Mouse (Mus musculus) left cerebral cortex, adult 18-20 months (tissue): ENCODE results near the gene Cfap70. TPM values are rescaled to one million over a fixed set of nuclear protein-coding genes. Genes with fewer than 3 reads are reported as not detected.

ENCODE experiments used
- DNase-seq, 2 experiments: peaks; one replicate each; pipeline ENCODE4 v3.0.0; 2021 to 2022; ENCODE audit warnings: low spot score in 2 of 2, mixed read lengths in 1 of 2
- long read RNA-seq, 2 experiments: library from polyadenylated mRNA; stranded (forward); transcript quantifications; one replicate each; pipeline ENCODE4 v2.0.0; 2021
- total RNA-seq, 2 experiments: library from RNA; stranded (reverse); gene quantifications; 2 replicates each; pipeline ENCODE4 v1.2.3; 2021

The Cfap70 gene
- total RNA-seq: 1 to 10 TPM; 1.7 to 2.4 TPM
- long read RNA-seq, experiment 1, partial matches to known transcripts: 0 of 1 reads
- long read RNA-seq, experiment 1, other reads (novel, unspliced or antisense): 1 of 1 reads
- long read RNA-seq, experiment 2: 0 reads

- peak; percentile 53 to 54 for DNase-seq
Measured at GRCm38 (mm10) chr14:20451765-20452331, at the start of gene Cfap70. TSS of gene Cfap70 (minus strand) at chr14:20452226.

DNA sequence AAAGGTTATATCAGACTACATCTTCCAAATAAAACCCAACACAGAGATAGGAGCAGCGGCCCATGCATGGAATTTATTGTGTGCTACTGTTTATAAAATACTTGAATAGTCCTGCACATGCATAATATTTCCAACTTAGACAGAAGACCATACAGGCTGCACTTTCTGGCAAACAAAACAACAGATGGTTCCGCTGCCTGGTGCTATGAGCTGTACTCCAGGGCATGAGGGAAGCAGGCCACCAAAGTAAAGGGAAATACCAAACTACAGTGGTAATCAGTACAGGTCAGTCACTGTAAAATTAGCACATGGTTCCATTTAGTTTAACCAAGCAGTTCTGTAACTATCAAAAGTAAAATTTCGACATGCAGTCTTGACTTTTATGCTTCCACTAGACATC is 48.0 kb upstream of the Cfap70 start:
- no peak for DNase-seq

DNA sequence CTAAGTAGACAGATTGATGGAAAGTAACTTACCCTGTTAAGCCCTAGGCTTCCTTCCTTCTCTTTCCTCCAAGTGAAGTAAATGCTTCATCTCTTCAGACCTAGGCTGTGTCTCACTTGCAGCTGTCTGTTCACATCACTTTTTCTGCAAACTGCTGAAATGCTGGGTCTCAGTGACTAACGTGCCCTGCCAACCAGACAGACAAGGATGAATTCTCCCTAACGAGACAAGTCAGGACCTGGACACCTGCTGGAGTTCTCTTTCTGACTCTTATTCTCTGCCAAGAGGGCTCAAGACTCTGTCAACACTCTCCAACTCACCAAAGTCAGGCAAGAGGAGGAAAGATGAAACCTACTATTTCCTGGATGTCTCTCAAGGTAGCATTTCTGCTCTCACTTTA is 44.6 kb upstream of the Cfap70 start, which contains the start of gene Mss51:
Gene Mss51, minus strand, starts transcription at position 299 of the 400 bp plus-strand sequence.
- DNase-seq: no peak

DNA sequence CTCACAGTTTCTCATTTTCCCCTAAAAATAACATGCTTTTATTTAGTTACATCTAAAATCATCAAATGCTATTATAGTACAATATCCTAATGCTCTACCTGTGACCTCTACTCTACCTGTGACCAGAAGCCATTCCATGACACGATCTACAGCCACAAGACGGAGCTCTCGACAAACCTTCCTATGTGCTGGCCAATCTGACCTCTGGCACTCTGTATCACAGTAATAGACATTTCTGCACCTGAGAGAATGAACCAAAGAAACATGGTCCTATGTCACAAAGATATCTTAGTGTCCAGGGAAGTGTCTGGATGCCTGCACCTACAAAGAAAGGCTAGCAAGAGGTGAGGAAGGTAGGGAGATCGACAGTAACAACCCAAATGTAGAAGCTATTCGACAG is 34.0 kb upstream of the Cfap70 start:
- DNase-seq: no peak

GRCm38 (mm10) chr14:20482051-20482751 is 30.2 kb upstream of the Cfap70 start:
- DNase-seq: no peak

GRCm38 (mm10) chr14:20481211-20481610 is 29.2 kb upstream of the Cfap70 start:
- DNase-seq: no peak

- DNase-seq: no peak
Measured at GRCm38 (mm10) chr14:20480195-20480579, 28.2 kb upstream of the Cfap70 start.

DNA sequence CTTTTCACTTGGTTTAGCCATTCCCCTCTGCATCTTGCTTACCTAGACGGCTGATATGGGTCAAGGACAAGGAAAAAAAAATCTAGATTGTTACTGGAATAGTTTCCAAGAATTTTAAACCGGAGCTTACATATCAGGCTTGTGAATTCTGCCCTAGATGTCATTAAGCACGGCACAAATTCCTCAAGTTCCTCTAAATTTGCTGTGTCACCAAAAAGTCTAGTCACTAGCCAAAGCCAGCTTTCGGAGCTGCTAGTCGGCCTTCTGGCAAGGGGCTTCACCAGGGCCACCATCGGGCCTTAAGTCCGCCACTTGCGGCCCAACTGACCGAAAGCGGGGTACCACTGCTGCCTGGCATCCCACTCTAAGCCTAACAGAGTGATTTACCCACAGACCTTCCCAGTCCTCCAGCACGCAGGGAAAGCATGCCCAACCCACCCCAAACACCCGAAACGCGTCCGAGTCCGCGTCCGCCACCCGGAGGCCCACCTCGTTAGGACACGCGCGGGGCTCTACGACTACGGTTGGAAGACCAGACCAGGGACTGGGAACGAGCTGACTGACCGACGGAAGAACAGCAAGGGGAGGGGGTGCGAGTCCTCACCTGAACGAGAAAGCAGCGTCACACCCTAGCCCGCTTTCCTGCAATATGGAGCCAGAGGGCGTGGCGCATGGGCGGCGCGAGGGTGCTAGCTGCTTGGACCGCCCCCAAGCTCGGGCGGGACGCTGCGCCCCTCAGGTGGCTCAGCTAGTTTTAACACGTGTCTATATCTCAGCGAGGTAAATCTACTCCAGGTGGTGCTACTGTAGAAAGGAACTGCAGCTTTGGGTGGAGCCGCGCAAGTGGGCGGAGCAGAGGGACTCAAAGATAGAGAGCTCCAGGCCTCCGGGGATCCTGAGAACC is 27.5 kb upstream of the Cfap70 start, which contains the start of gene Anxa7:
Gene Anxa7, minus strand, starts transcription at position 843 of the 904 bp plus-strand sequence.
- DNase-seq: peak; percentile 69 to 80

GRCm38 (mm10) chr14:20478801-20479200 is 26.8 kb upstream of the Cfap70 start:
- DNase-seq: no peak

- DNase-seq: no peak
Measured at GRCm38 (mm10) chr14:20478385-20478784, 26.4 kb upstream of the Cfap70 start.

GRCm38 (mm10) chr14:20477261-20478025 is 25.4 kb upstream of the Cfap70 start:
- DNase-seq: no peak

GRCm38 (mm10) chr14:20460216-20460615 is 8.2 kb upstream of the Cfap70 start:
- no peak for DNase-seq

DNA sequence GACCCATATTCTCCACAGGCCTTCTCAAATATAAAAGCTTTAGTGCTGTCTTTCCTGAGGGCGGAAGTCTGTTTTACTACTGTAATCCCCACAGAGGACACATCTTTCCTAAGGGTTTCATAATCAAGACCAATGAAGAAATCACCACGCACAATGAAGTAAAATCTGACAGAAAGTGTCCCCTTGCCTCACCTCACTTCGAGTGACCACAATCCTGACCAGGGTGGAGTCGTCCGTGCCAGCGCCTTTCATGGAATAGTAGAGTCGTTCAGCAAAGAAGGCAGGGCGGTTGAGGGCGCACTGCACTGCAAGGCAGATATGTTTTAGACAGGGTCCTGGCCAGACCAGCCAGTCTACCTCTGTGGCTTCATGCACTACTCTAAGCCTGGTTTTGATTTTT is 6.4 kb upstream of the Cfap70 start:
- DNase-seq: no peak

DNA sequence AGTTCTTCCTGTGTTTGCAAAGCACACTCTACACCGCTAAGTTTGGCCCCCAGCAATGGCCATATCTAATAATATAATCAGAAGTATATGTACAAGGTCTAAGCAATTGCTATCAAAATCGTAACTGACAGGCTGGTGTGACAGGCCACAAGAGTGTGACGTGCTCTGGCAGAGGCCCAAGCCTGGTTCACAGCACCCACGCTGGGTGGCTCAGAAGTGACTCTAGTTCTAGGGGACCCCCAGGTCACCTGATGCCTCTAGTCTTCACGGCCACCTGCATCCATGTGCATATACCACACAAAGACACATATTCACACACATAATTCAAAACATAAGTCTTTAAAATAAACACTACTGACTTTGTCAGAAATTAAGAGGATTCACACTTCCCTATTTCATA is 903 bp upstream of the Cfap70 start:
- no peak for DNase-seq

DNA sequence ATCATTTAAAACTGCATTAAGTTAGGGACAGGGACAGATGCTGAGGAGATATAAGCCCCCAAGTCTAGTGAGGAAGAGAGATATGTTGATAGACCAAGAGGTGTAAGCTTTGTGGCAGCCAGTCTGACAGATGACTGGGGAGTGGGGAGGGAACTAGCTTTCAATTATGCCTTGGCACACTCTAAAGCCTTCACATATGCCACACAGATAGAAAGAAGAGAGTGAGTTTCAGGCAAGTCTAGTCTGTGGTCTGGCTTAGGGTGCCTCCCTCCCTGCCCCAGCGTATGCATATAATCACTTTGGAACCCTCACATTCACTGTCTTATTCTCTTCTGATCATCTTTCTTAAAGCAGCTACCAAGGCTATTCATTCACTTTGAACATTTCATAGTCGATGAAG is 724 bp downstream of the Cfap70 start:
- no peak for DNase-seq

DNA sequence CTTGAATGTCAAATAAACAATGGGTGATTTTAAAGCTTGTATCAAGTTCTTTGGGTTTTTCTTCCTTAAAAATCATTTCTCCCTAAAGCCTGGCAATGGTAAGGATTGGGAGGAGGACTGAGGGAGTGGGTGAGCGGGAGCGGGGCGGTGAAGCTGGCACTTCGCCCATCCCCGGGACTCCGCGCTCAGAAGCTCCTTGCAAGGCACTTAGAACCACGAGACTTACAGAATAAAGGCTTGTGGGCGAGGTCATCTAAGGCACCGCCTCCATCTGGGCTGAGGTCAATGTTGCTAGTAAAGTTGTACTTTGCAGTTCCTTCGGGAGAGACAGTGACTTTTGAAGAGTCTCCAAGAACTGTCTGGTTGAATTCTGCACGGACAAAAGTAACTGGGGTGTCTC is 4.8 kb downstream of the Cfap70 start:
- DNase-seq: peak; percentile 45 to 70

GRCm38 (mm10) chr14:20442252-20442651 is 9.8 kb downstream of the Cfap70 start:
- no peak for DNase-seq

GRCm38 (mm10) chr14:20436976-20437375 is 15.1 kb downstream of the Cfap70 start:
- no peak for DNase-seq

GRCm38 (mm10) chr14:20432420-20432819 is 19.6 kb downstream of the Cfap70 start:
- DNase-seq: peak in 1 of 2 experiments; percentile 23

DNA sequence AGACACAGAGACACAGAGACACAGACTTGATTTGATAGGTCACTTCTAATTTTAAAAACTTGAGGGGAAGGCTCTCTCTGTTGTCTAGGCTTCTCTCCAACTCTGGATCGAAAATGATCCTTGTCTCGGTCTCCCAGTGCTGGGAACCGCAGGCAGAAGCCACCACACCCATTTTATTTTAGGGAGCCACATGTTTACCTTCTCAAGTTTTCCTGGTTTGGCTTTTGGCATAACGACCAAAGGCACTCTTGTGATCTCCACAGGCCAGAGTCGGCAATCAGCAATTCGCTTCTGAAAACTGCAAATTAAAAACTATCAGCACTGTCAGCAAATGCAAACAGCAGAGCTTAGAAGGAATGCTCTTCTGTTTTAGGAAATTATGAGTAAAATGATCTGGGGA is 20.3 kb downstream of the Cfap70 start:
- DNase-seq: no peak

DNA sequence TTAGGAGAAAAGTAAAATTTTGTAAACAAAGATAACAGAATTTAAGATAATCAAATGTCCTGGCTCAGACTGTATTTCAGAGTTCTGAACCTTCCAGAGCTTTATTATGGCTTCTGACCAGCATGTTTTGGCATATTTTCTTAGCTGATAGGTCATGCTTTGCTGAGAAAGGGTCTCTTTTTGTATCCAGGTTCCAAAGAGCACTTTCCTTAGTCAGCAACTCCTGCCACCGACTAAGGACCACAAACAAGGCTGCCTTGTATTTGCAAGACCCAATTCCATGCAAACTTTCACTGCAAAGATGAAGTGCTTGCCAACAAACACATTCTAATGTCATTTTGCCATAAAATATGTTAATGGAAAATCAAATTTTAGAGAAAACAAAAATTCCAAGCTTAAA is 22.2 kb downstream of the Cfap70 start:
- DNase-seq: no peak
